Mouse (Mus musculus) left cerebral cortex, postnatal 36 days (tissue): ENCODE measurements around the gene Slf2. TPM values are rescaled to one million over a fixed set of nuclear protein-coding genes. Genes with fewer than 3 reads are reported as not detected.

Source experiments
- DNase-seq, 2 experiments: peaks; one replicate each; pipeline ENCODE4 v3.0.0; 2021 to 2022; ENCODE audit warnings: low spot score in 2 of 2, mixed read lengths in 1 of 2
- intact Hi-C: fragments of 180-260 bp; cut with DNase I; formaldehyde crosslinking; loops from one replicate; pipeline ENCODE4 v1.15.1; 2025
- total RNA-seq, 2 experiments: library from RNA; stranded (reverse); gene quantifications; 2 replicates each; pipeline ENCODE4 v1.2.3; 2021

Gene Slf2
- total RNA-seq, 2 experiments from 2014 or later, result 26.2 to 44.3 TPM

DNA sequence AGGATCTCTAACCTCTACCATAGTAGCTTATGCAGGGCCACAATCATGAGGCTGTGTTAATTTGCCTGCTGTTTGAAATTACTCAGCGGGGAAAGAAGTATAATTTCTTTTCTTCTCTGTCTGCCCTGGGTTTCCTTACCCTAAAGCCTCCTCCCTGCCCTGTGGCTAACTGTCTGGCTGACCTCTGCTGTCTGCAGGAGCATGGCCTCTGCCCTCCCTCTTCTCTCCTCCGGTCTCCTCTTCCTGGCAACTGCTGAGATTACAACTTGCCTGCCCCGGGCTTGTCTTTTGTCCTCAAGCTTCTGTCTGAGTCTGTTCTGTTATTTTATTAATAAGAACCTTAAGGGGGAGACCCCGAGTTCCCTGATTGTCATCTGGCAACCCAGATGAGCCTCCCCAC lies 25.6 kb upstream of the Slf2 start:
- no peak for DNase-seq
- intact Hi-C loops, result no loop called here

DNA sequence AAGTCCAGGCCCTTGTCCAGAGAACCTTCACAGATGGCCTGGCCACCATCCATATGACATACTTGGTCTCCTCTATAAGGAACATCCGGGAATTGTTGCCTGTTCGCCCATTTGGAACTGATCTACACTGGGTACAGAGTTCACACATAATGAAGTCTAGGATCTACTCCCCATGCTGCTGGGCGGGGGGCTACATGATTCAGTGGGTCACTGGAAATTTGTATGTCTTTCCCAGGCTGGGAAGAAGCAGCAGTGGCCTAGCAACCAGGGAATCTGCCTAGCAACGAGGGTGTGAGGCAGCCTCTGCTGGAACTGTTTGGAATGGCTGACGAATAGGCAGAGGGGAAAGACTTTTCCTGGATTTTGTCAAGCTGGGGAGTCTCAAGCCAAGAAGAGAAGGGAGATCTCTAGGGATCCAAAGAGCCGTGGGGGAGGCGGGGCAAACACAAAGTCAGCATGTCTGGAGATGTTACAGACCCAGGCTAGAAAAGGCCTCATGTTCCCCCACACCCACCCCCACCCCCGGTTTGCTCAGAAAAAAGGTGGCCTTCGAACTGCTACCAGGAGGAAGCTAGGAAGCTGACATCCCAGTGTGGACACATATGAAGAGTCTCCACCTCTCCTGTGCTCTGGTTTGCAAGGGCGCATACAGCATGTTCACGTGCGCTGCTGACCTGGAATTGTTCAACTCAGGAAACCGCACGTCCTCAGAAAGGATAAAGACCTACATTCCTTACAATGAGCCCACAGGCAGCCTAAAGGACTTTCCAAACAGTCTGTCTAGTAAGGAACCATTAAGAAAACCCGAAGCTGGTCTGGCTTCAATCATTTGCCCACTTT lies 22.9 kb upstream of the Slf2 start:
- intact Hi-C loops, result no loop called here
- DNase-seq, result peak in 1 of 2 experiments; percentile 23

DNA sequence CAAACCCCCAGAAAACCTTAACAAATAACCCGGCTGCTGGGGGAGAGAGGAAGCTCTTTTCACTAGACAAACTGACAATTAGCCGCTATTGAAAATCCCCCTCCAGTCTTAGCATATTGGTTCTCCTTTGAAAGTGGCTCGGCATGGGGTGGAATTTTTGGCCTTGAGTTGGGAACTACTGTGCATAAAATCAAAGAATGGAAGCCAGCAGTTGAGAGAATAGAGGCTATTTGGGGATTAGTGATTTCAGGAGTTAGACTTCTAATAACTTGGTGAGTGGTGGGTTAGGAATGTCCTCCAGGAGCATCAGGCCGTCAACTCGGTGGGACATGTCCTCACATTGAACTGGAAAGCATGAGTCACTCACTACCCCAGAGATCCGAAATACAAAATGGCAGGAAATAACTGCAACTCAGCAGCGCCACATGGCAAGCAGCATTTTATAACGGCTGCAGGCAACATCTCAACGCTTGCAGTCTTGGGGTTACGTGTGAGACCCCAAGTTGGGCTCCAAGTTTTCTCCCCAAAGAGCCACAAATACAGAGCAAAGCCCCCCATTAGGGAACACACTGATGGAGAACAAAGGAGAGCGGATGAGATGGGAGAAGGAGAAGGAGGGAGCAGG lies 22.0 kb upstream of the Slf2 start:
- DNase-seq, result no peak
- intact Hi-C loops, result no loop called here

DNA sequence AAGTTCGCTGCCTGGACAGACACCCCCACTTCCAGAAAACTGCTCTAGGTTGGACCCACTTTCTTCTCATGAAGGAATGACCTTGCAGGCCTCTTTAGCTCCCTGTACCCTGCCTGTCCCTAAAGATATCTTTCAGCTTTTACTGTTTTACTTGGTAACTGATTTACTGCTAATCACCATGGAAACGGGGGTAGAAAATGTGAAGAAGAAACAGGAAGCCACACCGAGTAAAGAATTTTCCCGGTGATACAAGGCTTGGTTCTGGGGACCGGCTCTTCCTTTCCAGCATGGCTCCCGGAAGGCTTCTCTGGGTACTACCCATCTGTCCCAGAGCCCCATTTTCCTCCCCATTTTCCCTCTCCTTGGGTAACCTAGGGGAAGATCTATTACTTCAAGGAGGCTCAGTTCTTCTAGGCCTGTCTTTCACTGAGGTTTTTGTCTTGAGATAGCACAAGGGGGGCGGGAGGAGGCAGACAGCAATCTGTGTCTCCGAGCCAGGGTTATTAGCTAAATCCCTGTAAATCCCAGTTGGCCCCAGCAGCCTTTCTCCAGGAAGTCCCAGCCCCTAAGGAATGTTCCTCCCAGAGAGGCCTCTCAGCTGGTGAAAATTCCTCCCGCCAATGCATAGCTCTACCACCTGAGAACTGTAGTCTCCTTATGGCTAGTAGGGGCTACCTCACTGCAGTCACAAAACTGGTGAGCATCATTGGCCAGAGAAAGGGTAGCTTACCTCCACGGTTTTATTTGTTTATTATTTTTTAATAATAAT lies 16.3 kb upstream of the Slf2 start:
- intact Hi-C loops, result no loop called here
- DNase-seq, result no peak

DNA sequence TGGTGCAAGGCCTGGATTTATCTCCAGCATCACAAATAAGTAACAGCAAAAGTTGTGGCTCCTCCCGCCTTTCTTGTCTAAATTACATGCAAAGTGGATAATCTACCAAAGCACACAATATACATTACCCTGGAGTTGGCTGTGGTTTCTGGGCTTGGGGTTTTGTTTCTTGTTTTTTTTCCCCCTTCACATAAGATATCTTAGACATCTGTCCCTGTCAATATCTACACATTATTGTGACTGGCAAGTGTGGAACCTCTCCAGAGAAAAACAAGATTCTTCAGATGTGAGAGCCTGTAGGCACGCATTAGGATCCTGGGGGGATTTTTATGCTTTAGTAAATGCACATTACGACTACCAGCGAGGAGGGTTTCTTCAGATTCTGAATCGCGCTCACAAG lies 12.8 kb upstream of the Slf2 start:
- intact Hi-C loops, result no loop called here

DNA sequence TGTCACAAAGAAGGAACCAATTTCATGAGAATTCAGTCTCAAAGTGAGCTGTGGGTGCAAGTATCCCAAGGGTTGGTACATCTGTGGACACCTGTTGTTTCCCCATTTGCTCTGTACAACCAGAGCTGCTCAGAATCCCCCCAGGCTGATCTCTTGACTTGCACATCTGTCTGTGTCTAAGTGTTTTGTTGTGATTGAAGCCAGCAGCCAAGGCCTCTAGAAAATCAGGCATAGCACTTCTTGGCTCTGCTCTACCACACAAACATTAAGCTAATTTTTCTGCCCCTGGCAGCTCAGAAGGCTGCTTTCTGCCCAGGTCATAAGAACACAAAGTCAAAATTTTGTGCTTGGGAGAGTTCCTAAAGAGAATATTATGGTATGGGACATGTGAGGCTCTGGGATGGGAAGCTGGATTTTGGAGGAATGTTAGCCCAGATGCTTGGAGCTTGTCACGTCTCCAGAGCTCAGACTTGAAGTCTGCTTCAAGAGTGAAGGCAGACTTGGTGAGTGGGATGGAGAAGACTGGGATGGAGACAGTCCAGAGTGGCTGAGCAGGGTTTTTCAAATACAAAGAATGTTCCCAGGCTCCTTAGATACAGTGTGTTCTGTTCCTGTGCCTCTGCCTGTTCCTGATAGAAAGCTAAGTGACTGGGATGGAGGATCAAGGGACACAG lies 9.3 kb upstream of the Slf2 start:
- DNase-seq, result no peak
- intact Hi-C loops, result no loop called here

More for the DNA sequence above, 12.8 kb upstream of the Slf2 start:
- DNase-seq, result no peak

DNA sequence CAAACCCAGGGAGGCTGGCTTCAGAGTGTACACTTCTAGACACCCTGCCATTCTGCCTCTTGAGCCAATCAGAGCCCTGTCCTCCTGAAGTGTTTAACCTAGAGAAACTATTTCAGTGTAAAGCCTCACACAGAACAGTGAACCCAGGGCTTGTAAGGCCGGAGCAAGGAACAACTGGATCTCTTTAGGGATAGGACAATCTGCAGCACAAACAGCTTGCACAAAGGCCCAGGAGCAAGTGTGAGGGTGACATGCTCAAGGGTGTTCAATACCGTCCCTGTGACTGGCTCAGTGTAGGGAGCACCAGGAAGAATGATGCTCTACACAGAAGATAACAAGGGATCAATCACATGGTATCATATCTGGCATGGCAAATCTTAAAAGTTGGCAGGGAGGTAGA lies 8.4 kb upstream of the Slf2 start:
- DNase-seq, result no peak
- intact Hi-C loops, result no loop called here

DNA sequence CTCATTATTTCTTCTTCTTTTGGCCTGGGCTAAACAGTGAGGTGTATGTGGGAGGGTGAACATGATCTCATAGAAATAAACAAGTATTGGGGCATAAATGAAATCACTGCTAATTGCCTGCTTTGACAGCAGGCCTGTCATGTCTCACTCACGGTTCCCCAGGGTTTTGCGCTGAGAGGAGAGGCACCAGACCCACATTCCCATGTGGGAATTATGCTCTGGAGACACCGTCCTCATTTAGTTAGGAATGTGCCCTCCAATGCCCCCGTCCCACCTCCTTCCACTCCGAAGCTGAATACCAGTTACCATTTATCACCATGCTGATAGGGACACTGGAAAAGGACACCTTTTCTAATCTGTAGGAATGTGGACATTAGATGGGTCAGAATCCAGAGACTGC lies 6.3 kb upstream of the Slf2 start:
- intact Hi-C loops, result no loop called here
- DNase-seq, result no peak

DNA sequence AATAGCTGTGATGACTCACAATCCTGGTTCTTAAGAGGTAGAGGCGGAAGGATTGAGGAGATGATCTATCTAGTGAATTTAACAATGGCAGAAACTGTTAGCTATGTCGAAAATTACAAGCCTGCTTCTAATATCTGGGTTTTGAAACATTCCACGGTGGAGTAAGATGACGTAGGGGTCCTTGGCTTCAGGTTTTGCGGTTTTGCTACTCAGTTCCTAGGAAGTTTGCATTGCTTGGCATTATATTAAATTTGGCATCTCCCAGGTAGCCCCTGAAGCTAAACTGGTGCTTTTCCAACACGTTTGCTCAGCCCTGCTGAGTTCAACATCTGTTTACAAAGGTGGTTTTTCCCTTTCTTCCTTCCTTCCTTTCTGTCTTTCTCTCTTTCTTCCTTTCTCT lies 4.2 kb upstream of the Slf2 start:
- intact Hi-C loops, result no loop called here
- no peak for DNase-seq

DNA sequence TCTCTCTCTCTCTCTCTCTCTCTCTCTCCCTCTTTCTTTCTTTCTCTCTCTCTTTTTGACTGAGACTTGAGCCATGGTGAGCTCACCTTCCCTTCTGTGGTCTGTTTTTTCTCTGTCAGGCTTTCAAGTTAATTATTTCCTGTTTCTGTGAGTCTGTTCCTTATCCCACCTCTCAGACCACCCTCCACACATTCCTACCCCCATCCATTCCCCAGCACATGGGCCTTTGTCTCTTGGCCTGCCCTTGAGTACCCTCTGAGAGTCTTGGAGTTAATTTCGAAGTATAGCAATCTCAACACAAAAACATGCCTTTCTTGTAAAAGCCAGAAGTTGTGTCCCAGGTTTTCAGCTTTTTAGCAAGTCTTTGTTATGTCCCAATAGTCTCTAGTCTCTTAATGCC lies 3.7 kb upstream of the Slf2 start:
- intact Hi-C loops, result no loop called here
- DNase-seq, result no peak

DNA sequence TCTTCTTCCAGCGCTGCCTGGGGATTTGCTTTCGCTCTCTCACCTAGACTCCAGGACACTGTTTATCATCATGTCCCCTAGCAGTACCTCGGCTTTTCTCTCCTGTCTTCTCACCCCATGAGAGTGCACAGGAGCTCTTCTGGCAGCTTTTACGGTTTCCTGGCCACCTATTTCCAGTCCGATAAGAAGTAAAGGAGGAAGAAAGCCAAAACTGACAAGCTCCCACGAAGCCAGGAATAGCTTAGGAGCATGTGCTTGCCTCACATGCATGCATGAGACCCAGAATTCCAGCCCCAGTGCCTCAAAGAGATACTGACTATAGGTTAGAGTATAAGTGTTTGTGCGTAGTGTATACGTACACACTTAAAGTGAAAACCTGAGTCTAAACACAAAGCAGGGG lies 2.8 kb upstream of the Slf2 start:
- peak in 1 of 2 experiments; percentile 15 for DNase-seq

DNA sequence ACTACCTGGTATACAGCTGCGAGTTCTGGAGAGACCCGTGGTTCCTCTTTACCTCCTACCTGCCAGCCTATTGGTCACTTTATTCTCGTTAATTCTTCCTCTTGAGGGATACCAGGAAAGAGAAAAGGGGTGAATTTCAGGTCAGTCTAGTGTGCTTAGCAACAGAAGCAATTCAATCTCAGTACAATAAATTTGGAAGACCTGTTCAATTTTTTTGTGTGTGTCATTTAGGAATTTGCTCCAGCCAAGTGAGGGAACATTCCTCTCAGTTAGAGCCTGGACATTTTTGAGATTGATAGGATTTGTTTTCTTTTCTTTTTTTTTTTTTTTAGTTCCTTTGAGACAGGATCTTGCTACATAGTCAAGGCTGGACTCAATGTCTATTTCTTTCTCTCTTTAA lies 1.7 kb upstream of the Slf2 start:
- intact Hi-C loops, result no loop called here
- no peak for DNase-seq

More for the DNA sequence above, 2.8 kb upstream of the Slf2 start:
- intact Hi-C loops, result no loop called here

DNA sequence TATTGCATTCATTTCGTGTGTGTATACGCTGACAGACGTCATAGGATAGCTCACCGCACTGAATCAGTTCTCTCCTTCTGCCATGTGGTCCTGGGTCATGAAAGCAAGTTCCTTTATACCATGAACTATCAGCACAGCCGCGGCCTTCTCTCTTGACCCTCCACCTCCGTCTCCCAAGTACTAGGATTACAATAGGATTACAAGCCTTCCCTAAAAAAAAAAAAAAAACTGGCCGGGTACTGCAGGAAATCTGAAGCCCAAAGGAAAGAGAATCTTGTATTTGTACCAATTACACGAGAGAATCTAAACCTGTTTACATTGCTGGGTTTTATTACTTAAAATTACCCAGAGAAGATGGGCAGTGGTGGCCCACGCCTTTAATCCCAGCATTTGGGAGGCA lies 1.3 kb upstream of the Slf2 start:
- intact Hi-C loops, result no loop called here
- DNase-seq, result no peak

DNA sequence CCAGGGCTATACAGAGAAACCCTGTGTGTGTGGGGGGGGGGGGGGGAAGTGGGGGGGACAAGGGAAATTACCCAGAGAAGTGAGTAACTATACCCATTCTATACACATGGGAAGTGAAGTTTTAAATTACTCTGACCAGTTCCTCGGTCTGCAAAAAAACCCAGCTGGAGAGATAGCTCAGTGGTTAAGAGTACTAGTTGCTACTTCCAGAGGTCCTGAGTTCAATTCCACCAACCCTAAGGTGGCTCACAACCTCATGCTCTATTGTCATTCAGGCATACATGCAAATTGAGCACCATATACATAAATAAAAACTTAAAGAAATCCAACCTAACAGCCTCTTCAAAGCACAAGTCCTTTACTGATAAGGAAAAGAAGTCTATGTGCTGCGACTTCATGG lies 829 bp upstream of the Slf2 start:
- intact Hi-C loops, result no loop called here
- no peak for DNase-seq

DNA sequence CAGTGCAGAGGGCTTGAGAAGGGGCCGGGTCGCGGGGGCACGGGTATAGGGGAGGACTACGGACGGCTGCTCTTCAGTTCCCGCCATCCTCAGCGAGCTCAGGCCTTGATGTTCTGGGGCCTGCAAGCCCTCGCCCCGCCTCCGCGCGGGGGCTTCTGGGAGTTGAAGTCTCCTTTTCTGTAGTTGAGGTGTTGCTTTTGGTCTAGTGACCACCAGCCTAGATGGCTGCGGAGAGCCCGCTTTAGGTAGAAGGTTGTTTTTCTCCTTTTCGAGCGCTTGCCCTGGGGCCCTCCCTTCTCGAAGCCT lies 456 bp downstream of the Slf2 start:
- DNase-seq, result peak; percentile 86 to 88
- intact Hi-C loops, result no loop called here

DNA sequence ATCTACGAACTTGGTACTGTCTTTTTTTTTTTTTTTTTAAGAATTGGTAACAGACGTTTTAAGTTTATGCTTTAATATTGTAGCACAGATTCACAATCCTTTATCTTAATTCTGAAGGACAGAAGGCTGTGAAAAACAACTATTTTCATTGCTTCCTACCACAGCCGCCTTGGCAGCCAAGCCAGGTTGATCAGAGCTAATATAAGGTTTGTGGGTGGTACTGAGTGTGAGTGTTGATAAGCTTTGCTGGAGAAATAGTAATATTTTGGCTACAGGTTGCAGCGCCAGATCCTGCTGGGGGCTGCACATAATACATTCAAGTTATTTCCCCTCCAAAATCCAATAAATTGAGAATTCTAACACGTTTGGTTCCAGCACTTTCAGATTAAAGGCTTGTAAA lies 1.1 kb downstream of the Slf2 start:
- intact Hi-C loops, result no loop called here
- DNase-seq, result no peak

DNA sequence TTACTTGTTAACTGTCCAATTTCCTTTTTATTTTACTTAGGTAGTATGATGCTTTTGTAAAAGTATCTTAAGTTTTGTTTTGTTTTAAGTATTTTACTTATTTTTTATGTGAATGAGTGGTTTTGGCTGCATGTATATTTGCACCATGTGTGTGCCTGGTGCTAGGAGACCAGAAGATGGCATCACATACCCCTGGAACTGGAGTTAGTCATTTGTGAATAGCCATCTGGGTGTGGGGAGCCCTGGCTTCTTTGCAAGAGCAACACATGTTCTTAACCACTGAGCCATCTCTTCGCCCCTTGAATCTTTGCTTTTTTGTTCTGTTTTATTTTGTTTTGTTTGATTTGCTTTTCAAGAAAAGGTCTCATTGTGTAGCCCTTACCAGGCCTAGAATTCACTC lies 2.2 kb downstream of the Slf2 start:
- intact Hi-C loops, result no loop called here
- no peak for DNase-seq

DNA sequence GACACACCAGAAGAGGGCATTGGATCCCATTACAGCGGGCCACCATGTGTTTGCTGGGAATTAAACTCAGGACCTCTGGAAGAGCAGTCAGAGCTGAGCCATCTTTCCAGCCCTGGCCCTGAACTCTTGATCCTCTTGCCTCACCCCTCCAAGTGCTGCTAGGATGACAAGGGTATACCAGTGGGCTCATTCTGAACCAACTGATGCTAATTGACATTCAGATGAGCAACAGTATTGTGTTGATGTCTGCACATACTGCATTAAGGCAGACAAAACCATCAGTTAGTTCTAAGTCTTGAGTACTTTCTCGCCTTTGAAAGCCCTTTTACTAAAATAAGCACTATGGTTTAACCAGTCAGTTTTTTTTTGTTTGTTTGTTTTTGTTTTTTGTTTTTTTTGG lies 28.7 kb downstream of the Slf2 start:
- no peak for DNase-seq
- intact Hi-C loops, result no loop called here

DNA sequence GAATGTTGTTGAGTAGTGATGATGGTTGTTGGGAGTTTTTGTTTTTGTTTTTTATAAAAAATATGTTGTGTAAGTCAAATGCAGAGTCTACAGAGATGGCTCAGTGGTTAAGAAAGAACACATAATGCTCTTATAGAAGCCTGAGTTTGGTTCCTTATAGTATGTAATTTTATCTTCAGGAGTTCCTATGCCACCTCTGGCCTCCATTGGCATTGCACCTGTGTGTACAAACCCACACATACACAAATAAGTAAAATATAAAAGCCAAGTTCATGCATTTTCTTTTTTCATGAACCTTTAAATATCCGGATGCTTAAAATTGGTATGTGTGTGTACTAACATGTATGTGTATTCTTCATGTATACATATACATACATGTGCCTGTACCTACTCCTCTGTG lies 35.0 kb downstream of the Slf2 start:
- no peak for DNase-seq
- intact Hi-C loops, result no loop called here

DNA sequence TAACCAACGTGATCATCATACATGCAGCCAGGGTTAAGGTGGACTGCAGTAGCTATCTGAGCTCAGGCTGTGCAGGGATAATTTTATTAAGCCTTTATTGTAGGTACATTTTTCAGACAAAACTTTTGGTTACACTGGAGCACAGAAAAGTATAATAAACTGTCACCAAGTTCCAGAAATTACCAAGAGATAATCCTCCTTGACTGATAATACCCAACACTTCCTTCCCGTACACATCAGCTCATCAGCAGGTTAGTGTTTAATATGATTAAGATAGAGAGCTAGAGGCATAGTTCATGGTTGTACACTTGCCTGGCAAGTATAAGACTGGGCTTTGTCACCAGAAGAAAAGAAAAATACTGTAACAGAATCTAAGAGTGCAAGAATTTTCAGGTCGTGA lies 37.4 kb downstream of the Slf2 start:
- intact Hi-C loops, result no loop called here
- no peak for DNase-seq
